Mouse (Mus musculus) lung, postnatal 0 days (tissue): ENCODE data around the gene Pcgf6.

ENCODE experiments used
- CTCF ChIP-seq: IDR thresholded peaks from 2 replicates; pipeline ENCODE4 v1.5.1; 2016; ENCODE audit warnings: antibody characterized with exemption, mild to moderate bottlenecking
- EP300 ChIP-seq: IDR thresholded peaks from 2 replicates; pipeline ENCODE4 v1.6.1; 2016; ENCODE audit warnings: antibody characterized with exemption, mild to moderate bottlenecking, control low read depth

DNA sequence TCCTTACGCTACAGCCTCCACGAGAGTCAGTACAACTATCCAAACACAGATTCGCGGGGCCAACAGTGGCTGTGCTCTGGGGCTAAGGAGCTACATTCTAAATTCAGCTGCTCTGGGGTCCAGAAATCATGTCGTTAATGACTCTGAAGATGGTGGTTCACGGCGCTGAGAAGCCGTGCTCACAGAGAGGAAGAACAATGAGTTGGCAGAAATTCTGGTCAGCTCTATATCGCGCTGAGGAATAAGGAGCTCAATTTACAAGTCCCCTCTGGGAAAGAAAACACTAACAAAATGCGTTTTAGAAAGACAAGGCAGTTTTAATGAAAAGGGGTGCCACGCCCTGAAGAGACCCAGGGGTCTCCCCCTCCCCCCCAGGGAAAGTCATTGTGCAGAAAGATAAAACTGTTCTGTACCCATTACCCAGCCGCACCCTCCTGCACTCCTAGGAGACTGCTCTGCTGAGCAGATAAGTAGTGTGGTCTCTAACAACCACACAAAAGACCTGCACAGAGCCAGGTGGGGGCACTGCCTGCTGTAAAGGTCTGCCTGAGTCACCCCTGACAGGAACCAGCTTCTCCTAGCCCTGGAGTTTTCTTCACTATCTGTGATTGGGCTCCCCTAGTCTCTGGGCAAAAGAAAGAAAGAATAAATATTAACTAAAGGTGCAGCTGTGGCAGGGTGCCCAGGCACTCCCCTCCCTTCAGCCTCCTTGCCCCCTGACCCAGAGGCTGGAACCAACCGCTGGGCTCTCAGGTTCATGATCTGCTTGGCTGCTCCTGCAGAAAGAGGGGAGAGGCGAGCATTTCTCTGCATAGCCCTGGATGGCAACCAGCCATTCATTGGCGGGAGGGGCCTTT, 62.2 kb downstream of the Pcgf6 start:
- TF ChIP-seq EP300 (0 out of 2 replicates have a peak, but pooled peaks have one; percentile 24), CTCF (no peak)
